Mouse (Mus musculus) cerebellum, postnatal 14 days (tissue): ENCODE measurements around the gene Cyp2w1.

Experiments used
- DNase-seq, 2 experiments: peaks; one replicate each; pipeline ENCODE4 v3.0.0; 2021; ENCODE audit warnings: mixed read lengths in 2 of 2

Cyp2w1 gene

DNA sequence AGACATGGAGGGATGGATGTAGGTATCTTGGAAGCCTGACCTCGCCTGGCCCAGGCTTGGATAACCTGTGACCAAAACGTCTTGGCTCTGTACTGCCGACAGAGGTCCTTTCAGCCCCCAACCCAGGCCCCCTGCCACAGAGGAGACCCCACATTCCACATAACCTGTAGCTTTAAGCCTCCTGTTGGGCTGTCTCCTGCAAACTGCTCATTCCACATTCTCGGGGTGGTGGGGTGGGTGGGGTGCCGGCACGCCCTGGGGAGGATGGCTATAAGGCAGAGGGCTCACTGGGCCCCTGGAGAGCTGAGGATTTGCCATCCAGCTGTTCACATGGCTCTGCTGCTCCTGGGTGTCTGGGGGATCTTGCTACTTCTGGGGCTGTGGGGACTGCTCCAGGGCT, at the start of gene Cyp2w1:
Cyp2w1 (plus strand) TSS at position 301 of the 400 bp plus-strand sequence.
- DNase-seq: no peak

DNA sequence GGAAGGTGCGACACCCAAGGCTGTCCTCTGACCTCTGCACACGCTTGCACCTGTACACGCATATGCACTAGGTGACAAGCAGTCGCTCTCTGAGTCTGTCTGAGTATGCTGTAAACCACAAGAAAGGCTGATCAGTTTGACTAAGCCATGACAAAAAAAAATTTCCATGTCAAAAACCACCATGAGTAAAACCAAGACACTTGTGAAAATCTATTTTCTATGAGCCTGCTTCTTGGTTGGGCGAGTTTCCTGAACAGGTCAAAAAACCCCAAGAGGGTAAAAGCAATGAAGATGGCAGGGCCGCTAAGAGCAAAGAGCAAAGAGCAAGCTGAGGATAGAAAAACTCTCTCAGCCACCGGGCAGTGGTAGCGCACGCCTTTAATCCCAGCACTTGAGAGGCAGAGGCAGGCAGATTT, 48.8 kb upstream of the Cyp2w1 start:
- DNase-seq: no peak

DNA sequence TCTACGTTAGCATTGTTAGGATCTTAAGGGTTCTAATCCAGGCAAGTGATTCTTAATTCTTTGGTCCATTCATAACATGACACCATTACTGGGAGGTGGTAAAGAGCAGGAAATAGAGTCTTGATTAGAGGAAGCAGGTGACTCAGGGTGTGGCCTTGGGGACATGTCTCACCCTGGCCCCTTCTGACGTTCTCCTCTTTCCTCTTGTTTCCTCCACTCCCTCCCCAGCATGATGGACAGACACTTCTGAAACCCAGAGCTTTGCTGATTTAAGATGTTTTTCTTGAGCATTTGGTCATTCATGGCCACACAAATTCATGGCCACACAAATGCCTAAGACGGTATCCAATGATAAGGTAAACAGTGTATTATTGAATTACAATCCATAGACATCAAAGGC, 42.5 kb upstream of the Cyp2w1 start:
- DNase-seq: no peak

DNA sequence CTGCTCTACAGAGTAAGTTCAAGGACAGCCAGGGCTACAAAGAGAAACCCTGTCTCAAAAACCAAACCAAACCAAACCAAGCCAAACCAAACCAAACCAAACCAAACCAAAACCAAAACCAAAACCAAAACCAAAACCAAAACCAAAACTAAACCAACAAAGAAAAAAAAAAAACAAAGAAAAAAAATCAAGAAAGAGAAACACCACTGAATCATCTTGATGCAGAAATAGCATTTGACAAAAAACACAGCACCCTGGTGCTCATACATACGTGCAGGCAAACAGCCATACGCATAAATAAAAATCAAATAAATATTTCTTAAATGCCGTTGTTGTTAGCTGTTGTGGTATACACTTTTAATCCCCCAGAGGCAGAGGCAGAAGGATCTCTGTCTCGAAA, 41.9 kb upstream of the Cyp2w1 start:
- no peak for DNase-seq

DNA sequence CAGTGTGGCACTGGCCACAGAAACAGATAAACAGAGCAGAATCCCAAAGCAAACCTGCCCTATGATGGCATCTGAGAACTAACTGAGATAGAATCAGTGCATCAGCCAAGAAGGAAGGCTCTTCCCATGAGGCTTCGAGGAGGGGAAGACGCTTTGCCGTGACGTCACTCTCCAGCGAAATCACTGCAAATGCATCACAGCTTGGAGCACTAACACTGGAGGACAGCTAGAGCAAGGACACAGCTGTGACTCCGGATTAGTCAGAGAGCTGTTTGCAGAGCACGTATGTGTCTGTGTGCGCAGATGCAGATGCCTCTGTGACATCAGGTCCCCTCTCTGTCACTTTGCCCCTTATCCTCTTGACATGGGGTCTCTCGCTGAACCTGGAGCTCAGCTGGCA, 40.6 kb upstream of the Cyp2w1 start:
- DNase-seq: no peak

DNA sequence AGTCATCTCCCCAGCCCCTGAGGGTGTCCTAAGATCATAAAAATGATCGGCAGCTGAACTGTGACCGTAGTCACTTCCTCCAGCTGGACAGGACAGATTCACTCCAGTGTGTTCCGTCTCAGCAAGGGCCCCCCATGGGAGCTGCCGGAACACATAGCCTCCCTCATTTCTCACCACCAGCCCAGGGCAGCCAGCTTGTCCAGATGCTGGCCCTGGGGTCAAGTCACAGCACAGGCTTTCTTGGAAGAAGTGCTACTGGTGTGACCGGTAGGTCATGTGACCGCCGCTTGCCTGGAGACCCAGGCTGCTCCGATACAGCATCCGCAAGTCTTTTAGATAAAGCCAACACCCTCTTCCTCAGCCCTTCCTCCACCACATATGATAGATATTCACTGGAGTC, 38.9 kb upstream of the Cyp2w1 start:
- no peak for DNase-seq

DNA sequence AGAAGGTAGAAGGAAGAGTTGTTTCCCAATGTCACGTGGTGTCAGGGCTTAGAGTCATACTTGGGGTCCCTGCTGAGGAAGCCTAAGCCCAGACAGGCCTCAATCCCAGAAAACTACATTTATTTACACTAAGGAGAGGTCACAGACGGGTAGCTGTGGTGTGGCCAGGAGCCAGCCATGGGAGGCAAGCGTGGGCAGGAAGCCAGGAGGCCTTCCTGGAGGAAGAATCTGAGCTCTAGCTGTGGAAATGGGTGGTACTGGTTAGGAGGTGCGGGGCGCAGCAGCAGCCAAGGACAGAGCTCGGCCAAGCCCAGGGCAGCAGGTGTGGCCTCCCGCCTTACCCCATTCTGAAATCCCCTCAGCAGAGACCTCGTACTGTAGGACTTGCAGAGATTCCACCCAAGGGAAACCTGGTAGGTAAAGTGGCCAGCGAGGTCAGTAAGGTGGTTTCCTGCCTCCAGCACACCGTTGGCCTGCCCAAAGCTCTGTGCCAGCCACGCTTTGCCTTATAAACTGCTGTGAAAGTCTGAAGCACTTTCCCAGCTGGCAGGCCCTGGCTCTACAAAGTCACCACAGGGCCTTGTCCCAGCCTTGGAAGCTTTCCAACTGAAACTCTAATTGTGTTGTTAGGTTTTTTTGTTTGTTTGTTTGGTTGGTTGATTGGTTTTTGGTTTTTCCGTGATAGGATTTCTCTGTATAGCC, 37.3 kb upstream of the Cyp2w1 start:
- no peak for DNase-seq

DNA sequence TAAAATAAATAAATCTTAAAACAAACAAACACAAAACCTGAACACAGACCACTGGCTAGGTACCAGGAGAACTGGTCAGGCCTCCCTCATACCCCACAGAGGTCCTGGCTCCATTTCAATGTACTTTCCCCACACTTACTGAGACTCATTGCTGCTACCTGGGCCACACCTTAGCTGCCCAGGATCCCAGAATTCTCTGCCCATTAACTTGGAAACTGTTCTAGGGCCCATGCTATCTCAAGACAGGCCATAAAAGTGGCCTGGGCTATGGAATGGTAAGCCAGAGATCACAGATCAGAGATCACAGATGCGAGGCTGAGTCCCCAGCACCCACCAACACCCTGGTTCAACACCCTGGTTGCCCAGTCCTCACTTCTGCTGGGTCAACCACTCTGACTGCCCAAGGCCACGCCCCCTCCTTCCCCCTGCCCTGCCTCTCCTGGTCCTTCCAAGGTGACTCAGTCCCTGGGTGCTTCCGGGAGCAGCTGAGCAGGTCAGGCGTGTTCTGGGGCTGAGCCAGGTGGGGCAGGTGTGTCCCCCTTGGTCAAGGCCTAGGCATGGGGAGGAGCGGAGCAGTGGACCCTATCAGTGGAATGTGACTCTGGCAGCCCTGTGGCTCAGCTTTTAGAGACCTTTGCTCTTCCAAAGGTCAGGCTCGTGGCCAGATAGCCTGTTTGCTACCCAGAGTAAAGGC, 35.3 kb upstream of the Cyp2w1 start:
- DNase-seq: no peak

DNA sequence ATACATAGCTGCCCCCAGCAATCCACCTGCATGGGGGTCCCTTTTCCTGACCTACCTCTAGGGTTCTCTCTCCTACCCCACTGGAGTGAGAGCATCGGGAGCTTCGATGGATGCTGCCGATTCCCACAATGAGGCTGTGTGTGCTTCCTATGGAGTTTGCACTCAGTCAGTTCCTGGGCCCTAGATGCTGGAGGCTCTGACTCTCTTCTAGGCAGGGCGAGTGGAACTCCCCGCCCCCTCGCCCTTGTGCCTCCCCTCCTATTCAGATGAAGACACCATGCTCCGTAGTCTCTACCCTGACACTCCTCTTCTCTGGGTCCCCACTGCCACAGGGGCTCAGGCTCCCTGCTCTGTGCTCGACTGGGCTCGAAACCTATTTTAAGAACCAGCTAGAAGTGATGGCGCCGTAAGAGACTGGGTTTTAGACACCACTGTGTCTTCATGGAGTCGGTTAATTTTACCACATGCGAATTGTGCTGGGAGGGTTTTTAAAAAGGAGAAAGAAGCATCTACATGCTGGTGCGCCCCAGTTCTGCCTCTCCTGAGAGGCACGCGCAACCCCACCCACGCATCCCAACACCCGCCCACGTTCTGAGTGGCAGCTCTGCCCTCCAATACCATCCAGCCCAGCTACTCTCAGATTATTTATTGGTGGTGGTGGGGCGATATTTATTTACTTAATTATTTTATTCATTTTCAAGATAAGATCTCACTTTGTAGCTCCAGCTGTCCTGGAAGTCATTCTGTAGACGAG, 34.5 kb upstream of the Cyp2w1 start:
- DNase-seq: peak in 1 of 2 experiments; percentile 42

DNA sequence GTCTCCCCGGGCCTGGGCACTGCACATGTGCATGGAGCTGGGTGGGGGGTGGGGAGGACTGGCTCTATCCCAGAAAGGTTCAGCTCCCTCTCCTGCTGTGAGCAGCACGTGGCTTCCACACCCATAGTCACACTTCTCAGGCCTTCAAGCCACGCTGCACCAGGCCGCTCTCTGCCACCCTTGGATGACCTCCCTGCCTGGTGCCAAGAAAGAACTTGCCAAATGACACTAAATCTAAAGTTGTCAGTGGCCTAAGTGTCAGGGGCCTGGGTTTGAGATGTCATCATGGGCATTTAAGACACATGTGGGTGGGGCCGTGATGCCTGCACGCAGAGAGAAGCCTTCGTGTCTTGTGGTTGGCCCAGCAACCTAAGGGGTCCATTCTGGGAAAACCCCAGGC, 32.0 kb upstream of the Cyp2w1 start:
- no peak for DNase-seq

DNA sequence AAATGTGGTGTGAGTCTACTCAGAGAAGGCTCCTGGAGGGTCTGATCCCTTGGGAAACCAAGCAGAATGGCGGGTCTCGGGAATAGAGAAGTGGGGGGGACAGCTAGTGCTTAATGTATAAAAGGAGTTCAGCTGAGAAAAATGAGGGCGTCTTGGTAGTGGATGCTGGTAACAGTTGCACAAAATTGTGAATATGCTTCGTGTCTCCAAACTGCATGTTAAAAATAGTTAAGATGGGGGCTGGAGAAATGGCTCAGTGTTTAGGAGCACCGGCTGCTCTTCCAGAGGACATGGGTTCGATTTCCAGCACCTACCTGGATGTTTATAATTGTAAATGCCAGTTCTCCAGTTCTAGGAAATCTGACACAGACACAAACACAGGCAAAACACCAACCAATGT, 31.1 kb upstream of the Cyp2w1 start:
- no peak for DNase-seq

DNA sequence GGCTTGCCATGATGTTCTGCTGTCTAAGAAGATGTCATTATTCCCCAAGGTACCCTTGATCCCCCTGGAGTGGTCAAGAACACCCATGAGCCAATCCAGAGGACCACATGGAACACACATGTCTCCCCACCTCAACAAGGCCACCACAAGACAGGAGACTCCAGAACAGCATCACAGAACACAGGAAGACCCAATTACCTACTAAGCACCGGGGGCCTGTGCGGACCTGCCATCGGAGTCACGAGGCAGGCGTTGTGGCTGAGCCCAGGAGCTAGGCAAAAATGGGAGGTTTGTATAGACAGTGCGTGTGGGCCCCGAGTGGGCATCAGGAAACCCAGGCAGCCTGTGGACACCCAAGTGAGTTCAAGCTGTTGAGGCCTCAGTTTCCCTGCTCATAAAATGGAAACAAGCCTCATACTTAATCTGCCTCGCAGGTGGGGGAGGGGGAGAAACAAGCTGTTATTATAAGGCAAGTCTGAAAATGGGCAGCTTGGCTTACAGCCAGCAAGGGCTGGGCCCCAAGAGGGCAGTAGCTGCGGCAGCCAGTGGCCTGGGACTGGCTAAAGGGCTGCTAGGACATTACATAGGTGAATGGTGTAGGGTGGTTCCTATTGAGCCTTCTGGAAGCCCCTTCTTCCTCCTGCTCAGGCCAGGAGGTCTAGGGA, 29.0 kb upstream of the Cyp2w1 start:
- peak; percentile 70 for DNase-seq

DNA sequence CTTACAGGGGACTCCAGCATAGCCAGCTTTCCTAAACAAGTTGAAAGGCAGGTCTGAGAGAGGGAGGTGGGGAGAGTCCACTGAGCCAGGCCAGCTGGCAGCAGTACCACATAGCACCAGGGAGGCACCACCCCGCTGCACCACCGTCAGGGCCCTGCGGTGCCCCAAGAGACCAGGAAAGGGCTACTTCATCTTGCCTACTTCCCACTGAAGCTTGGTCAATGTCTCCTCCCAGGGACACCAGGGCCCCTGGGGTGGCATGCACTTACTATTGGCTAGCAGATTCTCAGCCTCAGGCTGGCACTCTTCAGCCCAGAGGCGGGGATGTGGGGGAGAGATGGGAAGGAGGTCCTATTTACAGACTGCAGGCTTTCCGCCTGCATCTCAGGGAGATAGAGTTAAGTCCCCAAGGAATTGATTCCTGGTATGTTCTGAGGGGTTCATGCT, 28.3 kb upstream of the Cyp2w1 start:
- DNase-seq: peak; percentile 60 to 65

DNA sequence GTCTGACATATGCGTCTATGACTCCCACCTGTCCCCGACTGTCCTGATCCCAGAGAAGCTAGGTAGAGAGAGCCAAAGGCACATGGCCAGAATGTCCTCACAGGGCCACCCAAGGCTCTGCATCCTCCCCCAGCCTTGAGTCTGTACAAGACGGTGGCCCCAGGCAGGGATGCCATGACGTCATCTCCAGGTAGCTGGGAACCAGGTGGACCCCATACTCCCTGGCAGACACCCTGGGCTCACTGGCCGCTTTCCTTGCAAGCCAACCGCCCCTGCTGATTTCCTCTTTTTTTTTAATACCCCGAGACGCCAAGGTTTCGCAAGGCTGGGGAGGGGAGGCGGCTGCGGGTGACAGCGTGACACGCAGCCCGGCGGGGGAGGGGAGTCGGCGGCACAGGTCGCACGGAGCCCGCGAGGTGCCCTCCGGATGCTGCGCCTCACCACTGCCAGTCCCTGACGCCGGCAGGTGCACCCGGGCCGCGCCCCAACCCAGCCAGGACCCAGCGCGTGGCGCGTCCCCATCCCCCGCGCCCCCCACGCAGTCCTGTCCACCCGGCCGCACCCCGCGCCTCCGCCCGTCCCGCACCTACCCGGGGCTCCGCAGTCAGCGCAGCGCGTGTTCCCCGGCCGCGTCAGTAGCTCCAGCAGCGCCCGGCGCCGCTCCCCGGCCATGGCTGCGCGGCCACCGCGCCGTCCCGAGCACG, 27.6 kb upstream of the Cyp2w1 start:
- peak; percentile 85 to 89 for DNase-seq

DNA sequence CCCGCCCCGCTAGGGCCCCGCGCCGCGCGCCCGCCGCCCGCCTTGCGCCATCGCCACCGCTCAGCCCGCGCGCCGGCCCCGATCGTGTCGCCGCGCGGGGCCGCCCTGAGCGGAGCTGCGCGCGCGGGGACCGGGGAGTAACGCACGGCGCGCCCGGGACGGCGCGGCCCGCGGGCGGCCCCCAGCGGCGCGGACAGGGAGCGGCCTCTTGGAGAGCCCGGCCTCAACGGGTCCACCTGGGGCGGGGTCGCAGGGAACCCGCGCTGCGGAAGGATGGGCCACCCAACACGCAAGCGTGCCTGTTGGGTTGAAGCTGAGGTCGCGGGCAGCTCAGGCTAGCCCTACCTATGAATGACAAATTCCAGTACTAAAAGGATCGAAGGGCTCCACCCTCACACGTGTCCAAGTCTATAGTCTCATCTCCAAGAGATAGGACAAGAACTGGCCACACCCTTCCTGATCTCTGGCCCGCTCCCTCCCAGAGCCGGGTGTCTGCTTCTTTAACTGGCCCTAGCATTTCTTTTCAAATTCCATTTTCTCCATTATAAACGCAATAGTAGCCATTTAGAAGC, 26.9 kb upstream of the Cyp2w1 start, which contains the start of gene Adap1:
Adap1 (minus strand) TSS at position 228 of the 572 bp plus-strand sequence.
- DNase-seq: peak; percentile 71 to 80

DNA sequence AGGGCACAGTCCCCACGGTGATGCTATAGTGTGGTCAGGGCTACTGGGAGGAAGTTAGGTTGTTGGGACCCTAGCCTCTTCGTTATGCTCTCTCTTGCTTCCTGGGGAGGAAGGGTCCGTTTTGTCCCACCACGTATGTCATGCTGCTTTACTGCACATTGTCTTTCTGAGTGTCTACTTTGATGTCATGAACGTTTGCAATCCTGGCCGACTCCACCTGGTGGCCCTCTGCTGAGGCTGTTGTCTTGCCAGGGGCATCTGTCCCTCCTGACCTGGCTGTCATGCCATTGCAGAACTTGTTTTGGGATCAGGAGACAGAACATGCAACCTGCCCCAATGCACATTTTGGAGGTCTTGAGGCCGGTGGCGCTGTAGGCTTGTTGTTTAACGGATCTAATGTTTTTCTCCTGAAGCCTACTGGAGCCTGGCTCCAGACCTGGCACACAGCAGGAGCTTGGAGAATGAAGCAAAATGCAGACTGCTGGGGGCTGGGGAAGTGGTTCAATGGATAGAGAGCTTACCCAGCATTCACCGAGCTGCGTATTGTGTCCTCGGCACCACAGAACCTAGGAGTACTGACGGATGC, 26.2 kb upstream of the Cyp2w1 start:
- peak; percentile 47 to 62 for DNase-seq

DNA sequence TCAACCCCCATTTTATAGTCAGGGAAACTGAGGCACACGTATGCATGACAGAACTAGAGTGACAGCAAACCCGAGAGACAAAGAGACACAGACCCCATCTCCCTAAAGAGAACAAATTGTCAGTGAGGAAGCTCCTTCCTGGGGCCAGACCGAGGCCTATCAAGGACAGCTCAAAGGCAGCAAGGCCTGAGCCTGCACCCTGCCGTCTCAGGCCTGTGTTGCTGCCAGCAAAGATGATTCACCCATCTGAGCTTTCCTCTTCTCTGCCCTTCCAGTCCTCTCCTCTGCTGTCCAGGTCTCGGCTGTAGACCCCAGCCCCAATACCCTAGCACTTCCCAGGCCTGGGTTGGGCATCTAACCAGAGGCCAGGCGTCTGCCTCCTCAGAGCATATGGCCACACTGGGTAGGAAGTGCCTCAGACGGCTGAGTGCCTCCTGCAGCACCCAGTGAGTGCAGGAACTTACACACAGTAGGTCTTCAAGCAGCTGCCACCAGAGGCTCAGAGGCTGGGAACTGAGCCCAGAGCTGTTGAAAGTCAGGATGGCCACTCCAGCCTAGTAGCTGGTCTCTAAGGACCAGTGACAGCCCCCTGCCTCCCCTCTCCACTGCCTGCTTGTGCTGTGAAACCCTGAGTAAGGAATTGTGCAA, 25.3 kb upstream of the Cyp2w1 start:
- DNase-seq: no peak

DNA sequence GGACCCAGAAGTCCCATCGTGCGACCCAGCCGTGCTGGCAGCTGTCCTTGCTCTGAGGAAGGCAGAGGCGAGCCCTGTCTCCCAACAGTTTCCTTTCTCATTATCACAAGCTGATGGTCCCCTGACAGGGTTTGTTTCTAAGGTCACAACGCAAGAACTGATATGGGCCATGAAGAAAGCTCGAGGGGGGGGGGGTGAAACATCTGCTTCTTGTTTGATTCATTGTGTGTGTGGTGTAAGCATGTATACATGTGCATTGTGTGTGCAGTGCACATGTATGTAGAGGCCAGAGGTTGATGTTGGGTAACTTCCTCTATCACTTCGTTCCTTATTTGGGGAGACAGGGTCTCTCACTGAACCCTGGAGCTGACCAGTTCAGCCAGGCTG, 24.8 kb upstream of the Cyp2w1 start:
- no peak for DNase-seq

DNA sequence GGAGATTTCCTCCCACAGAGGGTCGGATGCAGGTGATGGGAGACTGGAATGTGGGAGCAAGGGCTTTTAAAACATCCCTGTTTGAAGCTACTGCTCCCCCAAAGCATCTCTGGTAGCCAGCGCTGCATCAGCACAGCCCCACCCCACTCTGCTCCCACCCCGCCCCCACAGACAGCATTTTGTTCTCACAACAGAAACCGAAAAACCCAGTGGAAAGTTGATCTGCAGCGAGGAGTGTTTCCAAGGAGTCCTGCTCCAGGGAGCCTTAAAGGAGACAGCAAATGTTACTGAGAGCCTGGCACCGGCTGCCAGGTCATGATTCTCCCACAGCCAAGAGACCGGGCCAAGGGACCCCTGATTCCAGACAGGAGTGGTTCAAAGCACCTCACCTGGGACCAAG, 21.7 kb upstream of the Cyp2w1 start:
- no peak for DNase-seq

DNA sequence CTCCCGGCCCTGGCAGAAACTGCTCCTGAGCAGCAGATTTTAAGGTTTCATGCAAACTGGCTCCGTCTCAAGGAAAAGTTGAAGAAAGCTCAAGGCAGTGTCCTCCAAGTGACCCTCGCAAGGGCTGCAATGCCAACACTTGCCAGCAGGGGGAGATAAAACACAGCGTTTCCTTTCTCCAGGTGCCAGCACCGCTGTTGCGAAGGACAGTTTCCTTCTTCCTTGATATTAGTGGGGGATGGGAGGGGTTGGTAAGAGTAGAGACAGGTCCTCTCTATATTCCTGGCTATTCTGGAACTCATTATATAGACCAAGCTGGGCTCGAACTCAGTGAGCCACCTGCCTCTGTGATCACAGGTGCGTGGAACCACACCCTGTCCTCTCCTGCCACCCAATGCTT, 20.7 kb upstream of the Cyp2w1 start:
- DNase-seq: peak; percentile 92 to 95

DNA sequence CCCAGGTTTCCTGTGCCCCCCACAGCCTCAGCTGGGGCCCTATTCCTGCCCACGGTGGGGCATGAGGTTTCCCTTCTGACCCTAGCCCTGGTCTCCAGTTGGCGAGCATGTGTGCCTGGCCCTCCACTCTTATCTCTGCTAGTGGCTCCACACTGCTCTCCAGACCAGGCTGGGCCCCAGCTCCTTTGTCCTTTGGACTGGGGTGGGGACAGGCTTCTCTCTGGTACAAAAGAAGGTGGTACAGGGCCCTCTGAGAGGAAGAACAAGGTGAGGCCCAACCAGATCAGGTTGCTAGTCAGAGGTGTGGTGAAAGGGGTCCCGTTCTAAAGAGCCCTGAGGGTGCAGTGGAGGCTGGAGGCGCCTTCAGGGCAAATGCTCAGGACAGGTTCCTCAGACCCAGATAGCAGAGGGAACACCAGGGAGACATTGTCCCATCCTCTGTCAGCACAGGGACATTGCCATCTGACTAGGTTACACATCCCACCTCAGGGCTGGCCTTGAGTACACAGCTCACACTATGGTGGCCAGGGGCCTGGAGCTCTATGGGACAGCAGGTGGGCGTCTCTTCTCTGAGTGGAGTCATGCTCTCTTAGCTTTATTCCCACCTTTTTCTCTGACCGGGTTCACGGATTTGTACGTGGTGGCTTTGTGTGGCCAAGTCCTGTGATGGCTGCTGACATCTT, 19.7 kb upstream of the Cyp2w1 start:
- DNase-seq: no peak
